Mouse (Mus musculus) kidney, adult 2 months (tissue): ENCODE results near the gene Gm21974. TPM values are rescaled to one million over a fixed set of nuclear protein-coding genes. Genes with fewer than 3 reads are reported as not detected.

Experiments used
- DNase-seq: peaks from one replicate; pipeline ENCODE4 v3.0.0; 2021
- H3K27ac ChIP-seq: fragments of 200-500 bp; 2 replicates; pipeline ENCODE4 v1.5.1; 2012; ENCODE audit warnings: low read depth, low read length, control low read depth, inconsistent platforms; ENCODE audit not compliant: insufficient read depth
- H3K27me3 ChIP-seq: fragments of 200-500 bp; replicated peaks from 2 replicates; pipeline ENCODE4 v1.6.1; 2012; ENCODE audit warnings: mild to moderate bottlenecking, moderate library complexity, low read length, inconsistent platforms; ENCODE audit not compliant: control insufficient read depth, insufficient read depth
- H3K36me3 ChIP-seq: fragments of 200-500 bp; 2 replicates; pipeline ENCODE4 v1.6.1; 2012; ENCODE audit warnings: mild to moderate bottlenecking, moderate library complexity, low read length, inconsistent platforms; ENCODE audit not compliant: control insufficient read depth, insufficient read depth
- H3K4me1 ChIP-seq: fragments of 200-500 bp; 2 replicates; pipeline ENCODE4 v1.6.1; 2011; ENCODE audit warnings: low read length; ENCODE audit not compliant: control insufficient read depth, insufficient read depth
- H3K4me3 ChIP-seq: fragments of 200-500 bp; 2 replicates; pipeline ENCODE4 v1.5.1; 2011; ENCODE audit warnings: mild to moderate bottlenecking, low read depth, low read length, control low read depth; ENCODE audit not compliant: insufficient read depth
- CTCF ChIP-seq: fragments of 200-500 bp; conservative IDR thresholded peaks from 2 replicates; pipeline ENCODE4 v1.5.1; 2011; ENCODE audit warnings: low read depth, mild to moderate bottlenecking, control low read depth, low read length, moderate library complexity, mixed read lengths; ENCODE audit not compliant: insufficient read depth, insufficient read length
- POLR2A ChIP-seq: fragments of 200-500 bp; IDR thresholded peaks from one replicate; pipeline ENCODE4 v1.6.1; 2011; ENCODE audit warnings: low read depth, low read length, control low read depth
- WGBS: fragments of 180-500 bp; shearing (Covaris S2); methylation state at CpG from one replicate; pipeline ENCODE4 v1.1.7; 2018; 5-methylcytosine and 5-hydroxymethylcytosine counted together
- polyA plus RNA-seq: library from polyadenylated mRNA; depleted of rRNA; stranded (reverse); fragments of >200 nt; gene quantifications from 2 replicates; pipeline ENCODE4 v1.2.3, GENCODE M21; 2012

Gene Gm21974
- polyA plus RNA-seq, 1 experiment: not detected

DNA sequence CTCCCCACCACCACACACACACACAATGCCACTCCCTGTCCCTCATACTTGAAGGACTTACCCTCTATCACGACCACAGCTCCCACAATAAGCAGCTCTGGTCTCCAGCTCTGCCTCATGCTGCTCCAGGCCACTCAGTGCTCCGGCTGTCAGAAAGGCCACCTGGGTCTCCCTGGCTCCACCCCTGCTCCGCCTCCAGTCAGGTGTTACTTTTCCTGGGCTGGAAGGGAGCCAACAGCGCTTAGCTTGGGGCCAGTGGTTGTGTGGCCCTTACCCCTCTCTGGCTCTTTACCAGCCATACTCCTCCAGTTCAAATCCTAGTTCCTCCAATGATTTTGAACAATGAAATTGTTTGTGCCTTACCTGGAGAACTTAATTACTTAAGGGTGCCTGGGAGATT is 4.5 kb downstream of the Gm21974 start, which contains the start of gene Prss53:
Gene Prss53, minus strand, starts transcription at position 173 of the 400 bp plus-strand sequence.
- DNase-seq: peak; percentile 89
- H3K36me3 ChIP-seq: no peaks in the 10 kb centered on the region; the same call in 1 of the 2 replicates

DNA sequence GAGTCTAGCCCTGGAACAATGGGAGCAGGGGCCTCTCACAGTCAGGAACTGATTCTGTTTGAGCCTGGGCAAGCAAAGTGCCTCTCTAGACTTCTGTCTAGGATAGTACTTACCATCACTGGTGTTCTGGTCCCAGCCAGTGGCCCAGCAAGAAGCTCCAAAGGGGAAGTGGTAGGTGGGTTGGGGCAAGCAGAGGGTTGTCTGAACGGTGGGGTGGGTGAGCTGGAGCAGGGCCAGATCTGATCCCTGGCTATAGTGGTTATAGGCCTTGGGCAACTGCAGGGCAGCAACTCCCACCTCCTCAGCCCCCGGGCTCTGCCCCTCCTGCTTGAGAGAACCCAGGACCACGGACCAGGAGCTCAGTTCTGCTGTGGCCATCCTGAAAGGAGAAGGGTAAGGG is 6.4 kb downstream of the Gm21974 start:
- H3K36me3 ChIP-seq: no peaks in the 10 kb centered on the region; the same call in 1 of the 2 replicates
- no peak overlapping the region for H3K4me3 ChIP-seq
- WGBS: 40% methylated on average over 3 of the region's 3 CpGs
- no peaks in the 10 kb centered on the region for H3K27me3 ChIP-seq
- DNase-seq: no peak
- no peak for TF ChIP-seq CTCF
- no peak for TF ChIP-seq POLR2A
- H3K4me1 ChIP-seq: peaks cover 2% of the 10 kb centered on the region; the same call in 1 of the 2 replicates
- no peak overlapping the region for H3K27ac ChIP-seq

More for the DNA sequence above, 4.5 kb downstream of the Gm21974 start, which contains the start of gene Prss53:
- WGBS: 20% methylated on average over 4 of the region's 4 CpGs
- Histone ChIP-seq H3K4me3 (no peak within 1 kb of the TSS), H3K4me1 (no peaks in the 10 kb centered on the region; the same call in 1 of the 2 replicates), H3K27ac (no peak within 1 kb of the TSS), H3K27me3 (no peaks in the 10 kb centered on the region)
- TF ChIP-seq CTCF: no peak
- no peak for TF ChIP-seq POLR2A

DNA sequence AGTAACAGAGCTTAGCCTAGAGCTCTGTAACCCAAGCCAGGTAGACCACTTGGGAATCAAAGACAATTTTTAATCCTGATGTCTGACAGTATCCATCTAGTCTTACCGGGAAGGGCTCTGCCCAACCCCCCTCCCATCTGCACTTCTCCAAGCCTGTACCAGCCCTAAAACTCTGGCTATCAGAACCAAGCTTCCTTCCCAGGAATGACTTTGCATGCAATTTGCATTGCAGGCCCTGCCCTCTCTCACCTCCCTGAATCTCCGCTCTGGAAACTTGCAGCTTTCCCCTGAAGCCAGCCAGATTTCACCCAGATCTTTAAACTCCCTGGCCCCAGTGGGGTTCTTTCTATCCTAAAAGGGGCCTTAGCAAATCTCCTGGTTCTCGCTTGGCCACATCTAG is 7.5 kb downstream of the Gm21974 start:
- DNase-seq: no peak
- WGBS: 80% methylated on average over 3 of the region's 3 CpGs
- no peaks in the 10 kb centered on the region; the same call in 1 of the 2 replicates for H3K36me3 ChIP-seq
- H3K4me1 ChIP-seq: peaks cover 4% of the 10 kb centered on the region; the same call in 1 of the 2 replicates
- no peak for TF ChIP-seq CTCF
- TF ChIP-seq POLR2A: no peak
- H3K27me3 ChIP-seq: no peaks in the 10 kb centered on the region
- H3K27ac ChIP-seq: no peak overlapping the region
- H3K4me3 ChIP-seq: no peak overlapping the region

DNA sequence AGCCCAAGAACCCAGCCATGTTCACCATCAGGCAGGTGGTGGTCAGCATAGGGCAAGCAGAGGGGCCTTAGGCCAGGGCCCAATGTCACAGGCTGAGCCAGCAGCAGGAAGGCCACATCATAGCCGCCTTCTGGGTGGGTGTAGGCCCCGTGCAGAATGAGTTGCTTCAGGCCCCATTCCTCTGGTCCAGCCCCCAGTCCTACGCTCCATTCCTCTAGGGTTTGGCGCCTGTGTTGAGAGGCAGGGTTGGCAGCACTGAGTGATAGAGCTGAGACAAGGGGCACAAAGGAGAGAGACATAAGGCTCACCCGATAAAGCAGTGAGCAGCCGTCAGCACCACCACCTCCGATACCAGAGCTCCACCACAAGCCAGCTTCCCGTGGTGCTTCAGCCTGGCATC is 8.1 kb downstream of the Gm21974 start:
- no peak overlapping the region for H3K4me3 ChIP-seq
- H3K27ac ChIP-seq: no peak overlapping the region
- no peak for DNase-seq
- peaks cover 4% of the 10 kb centered on the region; the same call in 1 of the 2 replicates for H3K4me1 ChIP-seq
- no peaks in the 10 kb centered on the region for H3K27me3 ChIP-seq
- H3K36me3 ChIP-seq: no peaks in the 10 kb centered on the region; the same call in none of the 2 replicates
- WGBS: 84% methylated on average over 8 of the region's 8 CpGs
- TF ChIP-seq POLR2A: no peak
- TF ChIP-seq CTCF: no peak

DNA sequence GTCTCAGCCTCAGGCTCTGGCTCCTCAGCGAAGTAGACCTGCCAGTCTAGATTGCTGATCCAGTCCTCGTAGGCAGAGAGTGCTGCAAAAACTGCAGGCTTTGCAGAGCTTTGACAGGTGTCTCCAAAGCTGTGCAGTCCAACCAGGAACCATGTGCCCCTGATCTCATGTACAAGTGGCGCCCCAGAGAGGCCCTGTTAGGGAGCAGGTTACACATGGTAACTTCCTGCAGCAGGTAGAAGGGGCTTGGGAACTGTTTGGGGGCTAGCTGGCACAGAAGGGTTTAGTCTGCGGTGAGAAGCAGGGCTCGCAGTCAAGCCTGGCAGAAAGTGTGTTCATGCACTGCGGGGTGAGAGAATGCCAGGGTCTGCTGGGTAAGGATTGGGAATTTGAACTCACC is 8.7 kb downstream of the Gm21974 start:
- WGBS: 88% methylated on average over 6 of the region's 6 CpGs
- no peak for DNase-seq
- Histone ChIP-seq H3K27ac (no peak overlapping the region), H3K27me3 (no peaks in the 10 kb centered on the region), H3K4me1 (peaks cover 4% of the 10 kb centered on the region; the same call in 1 of the 2 replicates), H3K4me3 (no peak overlapping the region), H3K36me3 (no peaks in the 10 kb centered on the region; the same call in none of the 2 replicates)
- TF ChIP-seq POLR2A (no peak), CTCF (no peak)

DNA sequence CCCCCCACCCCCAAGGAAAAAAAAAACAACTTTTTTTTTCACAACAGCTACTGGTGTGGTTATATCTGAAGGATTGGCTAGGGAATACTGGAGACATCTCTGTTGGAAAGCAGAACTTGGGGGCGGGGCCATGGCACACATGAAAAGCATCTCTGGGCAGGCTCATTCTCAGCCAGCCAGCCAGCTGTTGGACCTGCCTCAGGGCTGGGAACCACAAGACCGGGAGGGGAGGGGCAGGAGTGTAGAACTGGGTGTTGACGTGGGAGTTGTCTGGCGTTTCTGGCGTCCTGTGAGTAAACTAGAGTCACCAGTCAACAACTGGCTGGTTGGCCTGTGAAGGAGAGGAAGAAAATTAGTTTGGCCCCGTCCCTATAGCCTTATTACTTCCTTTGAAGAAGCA is 9.3 kb downstream of the Gm21974 start:
- Histone ChIP-seq H3K4me1 (peaks cover 4% of the 10 kb centered on the region; the same call in 1 of the 2 replicates), H3K4me3 (no peak overlapping the region), H3K27me3 (no peaks in the 10 kb centered on the region), H3K27ac (no peak overlapping the region), H3K36me3 (no peaks in the 10 kb centered on the region; the same call in none of the 2 replicates)
- TF ChIP-seq POLR2A (no peak), CTCF (no peak)
- WGBS: 44% methylated on average over 6 of the region's 6 CpGs
- DNase-seq: peak; percentile 32

- no peaks in the 10 kb centered on the region; the same call in 1 of the 2 replicates for H3K36me3 ChIP-seq
- DNase-seq: no peak
- H3K27ac ChIP-seq: no peak overlapping the region
- no peak overlapping the region for H3K4me3 ChIP-seq
- 78% methylated on average over 12 of the region's 12 CpGs for WGBS
- H3K27me3 ChIP-seq: no peaks in the 10 kb centered on the region
- TF ChIP-seq CTCF (no peak), POLR2A (no peak)
- peaks cover 7% of the 10 kb centered on the region; the same call in 1 of the 2 replicates for H3K4me1 ChIP-seq
Observed at GRCm38 (mm10) chr7:127880431-127880830, 14.8 kb downstream of the Gm21974 start.
